Mouse (Mus musculus) spleen, postnatal 36 days (tissue): Measurements from ENCODE around the gene Gab1.
A peak's percentile ranks its signal among the peaks of the same experiment; 100 is the strongest.

Source experiments
- DNase-seq, 2 experiments: peaks; one replicate each; pipeline ENCODE4 v3.0.0; 2022; ENCODE audit warnings: low spot score in 2 of 2, mixed read lengths in 1 of 2

Gab1 gene

GRCm38 (mm10) chr8:80845284-80845683 is 35.0 kb downstream of the Gab1 start:
- no peak for DNase-seq

- DNase-seq: no peak
Measured at GRCm38 (mm10) chr8:80843744-80844434, 36.4 kb downstream of the Gab1 start.

- no peak for DNase-seq
Measured at GRCm38 (mm10) chr8:80842514-80842913, 37.8 kb downstream of the Gab1 start.

- DNase-seq: no peak
Measured at GRCm38 (mm10) chr8:80840090-80840489, 40.2 kb downstream of the Gab1 start.

GRCm38 (mm10) chr8:80838199-80838598 is 42.1 kb downstream of the Gab1 start:
- no peak for DNase-seq

- no peak for DNase-seq
Measured at GRCm38 (mm10) chr8:80835401-80835800, 44.9 kb downstream of the Gab1 start.

- DNase-seq: no peak
Measured at GRCm38 (mm10) chr8:80834443-80834842, 45.9 kb downstream of the Gab1 start.

- no peak for DNase-seq
Measured at GRCm38 (mm10) chr8:80832534-80832933, 47.8 kb downstream of the Gab1 start.

GRCm38 (mm10) chr8:80831876-80832524 is 48.3 kb downstream of the Gab1 start:
- DNase-seq: no peak

GRCm38 (mm10) chr8:80830724-80831566 is 49.4 kb downstream of the Gab1 start:
- no peak for DNase-seq

- DNase-seq: no peak
Measured at GRCm38 (mm10) chr8:80830141-80830540, 50.2 kb downstream of the Gab1 start.

GRCm38 (mm10) chr8:80826996-80827395 is 53.3 kb downstream of the Gab1 start:
- no peak for DNase-seq

- DNase-seq: no peak
Measured at GRCm38 (mm10) chr8:80825136-80825535, 55.2 kb downstream of the Gab1 start.

GRCm38 (mm10) chr8:80824426-80824825 is 55.9 kb downstream of the Gab1 start:
- DNase-seq: no peak

GRCm38 (mm10) chr8:80823250-80823649 is 57.1 kb downstream of the Gab1 start:
- DNase-seq: no peak

- no peak for DNase-seq
Measured at GRCm38 (mm10) chr8:80821367-80822225, 58.7 kb downstream of the Gab1 start.

- DNase-seq: no peak
Measured at GRCm38 (mm10) chr8:80818978-80819377, 61.3 kb downstream of the Gab1 start.

- DNase-seq: no peak
Measured at GRCm38 (mm10) chr8:80817065-80817464, 63.3 kb downstream of the Gab1 start.

GRCm38 (mm10) chr8:80815179-80815578 is 65.1 kb downstream of the Gab1 start:
- DNase-seq: no peak

GRCm38 (mm10) chr8:80814087-80814791 is 66.1 kb downstream of the Gab1 start:
- no peak for DNase-seq

GRCm38 (mm10) chr8:80813439-80813838 is 66.9 kb downstream of the Gab1 start:
- peak in 1 of 2 experiments; percentile 13 for DNase-seq
